Mouse (Mus musculus) MEL (cell line): ENCODE measurements at regions not wholly inside any gene's neighbourhood (a gene's known extent, or its start where the extent isn't known, plus 50 kb on each side); places are given as distances from the start of the nearest gene placed in this dataset.

Experiments
- CHD2 ChIP-seq: IDR thresholded peaks from 2 replicates; pipeline ENCODE4 v1.6.1; 2011; ENCODE audit warnings: low read length, improper control_type of control experiment
- CTCF ChIP-seq, 3 experiments: IDR thresholded peaks in 2 of 3; conservative IDR thresholded peaks in 1 of 3; 2 replicates each; pipeline ENCODE4 v1.5.1; 2011 to 2012; ENCODE audit warnings: low read length in 3 of 3, low read depth in 2 of 3, mild to moderate bottlenecking in 2 of 3, improper control_type of control experiment in 1 of 3, inconsistent platforms in 1 of 3, mixed read lengths in 1 of 3, moderate library complexity in 1 of 3; ENCODE audit not compliant: control insufficient read depth in 1 of 3, insufficient read depth in 1 of 3, poor library complexity in 1 of 3, severe bottlenecking in 1 of 3
- ETS1 ChIP-seq: IDR thresholded peaks from 2 replicates; pipeline ENCODE4 v1.6.1; 2012; ENCODE audit warnings: low read depth, mild to moderate bottlenecking, inconsistent platforms, low read length, improper control_type of control experiment, moderate library complexity
- GATA1 ChIP-seq: IDR thresholded peaks from 2 replicates; pipeline ENCODE4 v1.6.1; 2011; ENCODE audit warnings: low read depth, low read length, improper control_type of control experiment
- MAFK ChIP-seq: IDR thresholded peaks from 2 replicates; pipeline ENCODE4 v1.6.1; 2011; ENCODE audit warnings: low read depth, mild to moderate bottlenecking, low read length, improper control_type of control experiment, borderline replicate concordance
- MXI1 ChIP-seq: IDR thresholded peaks from 2 replicates; pipeline ENCODE4 v1.6.1; 2011; ENCODE audit warnings: mild to moderate bottlenecking, low read depth, low read length, improper control_type of control experiment
- POLR2A ChIP-seq, 2 experiments: IDR thresholded peaks; 2 replicates each; pipeline ENCODE4 v1.6.1; 2011 to 2012; ENCODE audit warnings: low read length in 2 of 2, mild to moderate bottlenecking in 2 of 2, control low read depth in 1 of 2, improper control_type of control experiment in 1 of 2, low read depth in 1 of 2, moderate library complexity in 1 of 2; ENCODE audit not compliant: control insufficient read depth in 1 of 2, insufficient read depth in 1 of 2, poor library complexity in 1 of 2
- POLR2AphosphoS5 ChIP-seq: IDR thresholded peaks from 2 replicates; pipeline ENCODE4 v1.6.1; 2012; ENCODE audit warnings: low read depth, borderline replicate concordance, mild to moderate bottlenecking, inconsistent platforms, low read length, moderate library complexity, mixed read lengths
- TAL1 ChIP-seq: IDR thresholded peaks from 2 replicates; pipeline ENCODE4 v1.6.1; 2012; ENCODE audit warnings: mild to moderate bottlenecking, inconsistent platforms, low read length, moderate library complexity, mixed read lengths
- UBTF ChIP-seq: IDR thresholded peaks from 2 replicates; pipeline ENCODE4 v1.6.1; 2012; ENCODE audit warnings: low read depth, mild to moderate bottlenecking, inconsistent platforms, low read length, improper control_type of control experiment, moderate library complexity, borderline replicate concordance; ENCODE audit not compliant: insufficient read depth
- USF2 ChIP-seq, 2 experiments: IDR thresholded peaks; 2 replicates each; pipeline ENCODE4 v1.6.1; 2011 to 2012; ENCODE audit warnings: improper control_type of control experiment in 2 of 2, low read length in 2 of 2, borderline replicate concordance in 1 of 2, inconsistent platforms in 1 of 2, low read depth in 1 of 2, mild to moderate bottlenecking in 1 of 2; ENCODE audit not compliant: insufficient read depth in 1 of 2
- ZC3H11A ChIP-seq: IDR thresholded peaks from 2 replicates; pipeline ENCODE4 v1.6.1; 2012; ENCODE audit warnings: low read depth, mild to moderate bottlenecking, inconsistent platforms, low read length, improper control_type of control experiment

DNA sequence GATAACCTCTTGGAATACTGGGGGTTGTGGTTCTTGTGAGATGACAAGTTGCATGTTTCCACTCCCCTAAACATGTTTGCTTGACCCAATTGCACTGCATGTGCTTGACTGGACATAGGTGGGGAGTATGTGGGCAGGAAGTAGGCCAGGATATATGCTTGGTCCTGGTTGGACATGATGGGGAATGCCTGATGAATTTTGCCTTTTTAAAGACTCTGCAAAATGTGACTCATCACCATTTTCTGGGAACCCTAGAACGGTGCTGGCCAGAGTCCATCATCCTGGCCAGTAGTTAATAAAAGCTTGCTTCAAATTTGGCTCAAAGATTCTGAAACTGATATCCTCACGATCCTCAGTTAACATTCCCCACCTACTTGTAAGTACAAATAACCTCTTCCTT, 161.5 kb upstream of the Trhde start:
- TF ChIP-seq CTCF (IDR thresholded peaks at IDR 0.05 in 2 of 3, conservative IDR thresholded peaks at IDR 0.05 in 1 of 3; ENCODE audit: control insufficient read depth in 1 of 3, insufficient read depth in 1 of 3, low read depth in 2 of 3, low read length in 3 of 3, poor library complexity in 1 of 3, severe bottlenecking in 1 of 3): no peak
- no peak for TF ChIP-seq USF2 (IDR thresholded peaks at IDR 0.05; ENCODE audit: borderline replicate concordance in 1 of 2, insufficient read depth in 1 of 2, low read depth in 1 of 2, low read length in 2 of 2)
- TF ChIP-seq CHD2: no peak
- no peak for TF ChIP-seq POLR2A (IDR thresholded peaks at IDR 0.05; ENCODE audit: control insufficient read depth in 1 of 2, insufficient read depth in 1 of 2, low read depth in 1 of 2, low read length in 2 of 2, poor library complexity in 1 of 2)
- no peak for TF ChIP-seq POLR2AphosphoS5
- no peak for TF ChIP-seq MAFK
- no peak for TF ChIP-seq ZC3H11A
- TF ChIP-seq TAL1: no peak
- TF ChIP-seq ETS1: no peak
- TF ChIP-seq MXI1: no peak
- no peak for TF ChIP-seq GATA1
- no peak for TF ChIP-seq UBTF
